Mouse (Mus musculus): Measurements from ENCODE around the gene Cfc1. TPM values are rescaled to one million over a fixed set of nuclear protein-coding genes. Genes with fewer than 3 reads are reported as not detected.
"Not testable (repeated sequence)": the region's sequence is repeated elsewhere in the genome, so short reads cannot be mapped to it uniquely, and the experiment has no call there.

Cfc1 gene
- polyA plus RNA-seq, 1 experiment: not detected

DNA sequence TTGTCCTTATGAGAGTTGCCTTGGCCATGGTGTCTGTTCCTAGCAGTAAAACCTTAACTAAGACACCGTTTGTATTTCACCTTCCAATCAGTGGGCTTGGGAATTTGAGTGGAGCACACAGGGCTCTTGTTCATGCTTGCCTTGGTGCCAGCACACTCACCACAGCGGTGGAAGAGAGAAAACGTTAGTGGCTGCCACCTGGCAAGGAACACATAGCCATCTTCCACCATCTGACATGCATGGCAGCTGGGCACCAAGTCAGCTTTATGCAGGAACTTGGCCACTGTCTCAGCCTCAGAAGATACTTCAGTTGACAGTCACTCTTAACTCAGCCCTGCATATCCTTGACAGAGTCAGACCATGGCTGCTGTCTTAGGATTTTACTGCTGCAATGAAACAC, 11.8 kb upstream of the Cfc1 start:
- Histone ChIP-seq H3K4me3 (replicated peaks; ENCODE audit: control insufficient read depth, low read depth, low read length) (no peak overlapping the region), H3K27ac (ENCODE audit: control insufficient read depth, insufficient read depth, low read depth, low read length, poor library complexity) (no peak overlapping the region), H3K4me1 (ENCODE audit: control insufficient read depth, insufficient read depth, low read length) (no peaks in the 10 kb centered on the region; the same call in 1 of the 2 replicates)
- TF ChIP-seq CTCF (IDR thresholded peaks at IDR 0.05; ENCODE audit: control insufficient read depth, insufficient read depth, low read length): no peak
- no peak for TF ChIP-seq POLR2A (IDR thresholded peaks at IDR 0.05; ENCODE audit: borderline replicate concordance, control insufficient read depth, low read depth, low read length)
- WGBS: 77% methylated on average over 3 of the region's 3 CpGs

- H3K4me1 ChIP-seq (ENCODE audit: control insufficient read depth, insufficient read depth, low read length); H3K4me3 ChIP-seq (replicated peaks; ENCODE audit: control insufficient read depth, low read depth, low read length); H3K27ac ChIP-seq (ENCODE audit: control insufficient read depth, insufficient read depth, low read depth, low read length, poor library complexity): not testable (repeated sequence)
- 1% methylated on average over 3 of the region's 3 CpGs for WGBS
Observed at GRCm38 (mm10) chr1:34534574-34534973, 874 bp upstream of the Cfc1 start.

GRCm38 (mm10) chr1:34536291-34536766, 881 bp downstream of the Cfc1 start:
- H3K4me3 ChIP-seq (replicated peaks; ENCODE audit: control insufficient read depth, low read depth, low read length): no peak overlapping the region
- TF ChIP-seq CTCF (IDR thresholded peaks at IDR 0.05; ENCODE audit: control insufficient read depth, insufficient read depth, low read length) (no peak), POLR2A (IDR thresholded peaks at IDR 0.05; ENCODE audit: borderline replicate concordance, control insufficient read depth, low read depth, low read length) (no peak)
- 26% methylated on average over 14 of the region's 14 CpGs for WGBS
- H3K27ac ChIP-seq (ENCODE audit: control insufficient read depth, insufficient read depth, low read depth, low read length, poor library complexity): no peak overlapping the region
- H3K4me1 ChIP-seq (ENCODE audit: control insufficient read depth, insufficient read depth, low read length): peaks cover 1% of the 10 kb centered on the region; the same call in 1 of the 2 replicates

- H3K27ac ChIP-seq (ENCODE audit: control insufficient read depth, insufficient read depth, low read depth, low read length, poor library complexity): no peak overlapping the region
- WGBS: 22% methylated on average over 16 of the region's 16 CpGs
- no peak overlapping the region for H3K4me3 ChIP-seq (replicated peaks; ENCODE audit: control insufficient read depth, low read depth, low read length)
- TF ChIP-seq CTCF (IDR thresholded peaks at IDR 0.05; ENCODE audit: control insufficient read depth, insufficient read depth, low read length): no peak
- TF ChIP-seq POLR2A (IDR thresholded peaks at IDR 0.05; ENCODE audit: borderline replicate concordance, control insufficient read depth, low read depth, low read length): no peak
- H3K4me1 ChIP-seq (ENCODE audit: control insufficient read depth, insufficient read depth, low read length): peaks cover 1% of the 10 kb centered on the region; the same call in 1 of the 2 replicates
Observed at GRCm38 (mm10) chr1:34536767-34537485, 1.5 kb downstream of the Cfc1 start.

DNA sequence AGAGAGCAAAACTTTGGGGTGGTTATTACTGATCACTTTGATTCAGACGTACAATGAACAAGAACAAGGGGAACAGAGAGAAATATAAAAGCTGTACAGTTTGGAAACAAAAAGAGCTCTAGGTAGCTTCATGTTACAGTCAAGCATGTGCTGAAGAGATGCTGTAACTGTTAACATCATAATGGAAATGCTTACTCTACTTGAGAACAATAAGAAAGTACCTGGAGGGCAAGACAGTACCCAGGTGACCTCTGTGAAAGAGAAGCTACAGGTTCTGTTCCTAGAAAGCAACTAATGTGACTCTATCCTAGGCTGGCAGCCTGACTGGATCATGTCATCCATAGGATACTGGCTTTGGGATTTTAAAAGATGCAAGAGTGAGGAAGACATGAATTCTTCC, 11.6 kb downstream of the Cfc1 start:
- WGBS: 73% methylated on average over 1 of the region's 1 CpGs
- Histone ChIP-seq H3K27ac (ENCODE audit: control insufficient read depth, insufficient read depth, low read depth, low read length, poor library complexity) (no peak overlapping the region), H3K4me1 (ENCODE audit: control insufficient read depth, insufficient read depth, low read length) (no peaks in the 10 kb centered on the region), H3K4me3 (replicated peaks; ENCODE audit: control insufficient read depth, low read depth, low read length) (no peak overlapping the region)
- TF ChIP-seq POLR2A (IDR thresholded peaks at IDR 0.05; ENCODE audit: borderline replicate concordance, control insufficient read depth, low read depth, low read length) (no peak), CTCF (IDR thresholded peaks at IDR 0.05; ENCODE audit: control insufficient read depth, insufficient read depth, low read length) (no peak)

DNA sequence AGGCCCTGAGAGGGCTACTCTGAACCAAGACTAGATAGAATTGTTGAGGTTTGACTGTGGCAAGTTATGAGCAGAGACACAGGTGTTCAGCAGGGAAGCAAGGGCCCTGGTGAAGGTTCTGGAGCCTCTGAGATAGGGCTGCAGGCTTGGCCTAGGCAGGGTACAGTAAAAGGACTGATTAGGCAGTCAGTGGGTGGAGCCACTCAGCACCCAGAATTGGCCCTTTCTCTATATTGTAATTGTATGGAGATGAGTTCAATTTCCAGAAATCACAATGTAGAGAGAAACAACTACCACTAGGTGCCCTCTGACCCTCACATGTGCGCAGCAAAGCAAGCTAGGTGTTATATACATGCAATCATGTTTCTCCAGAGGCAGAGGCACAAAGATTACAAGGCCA, 18.2 kb downstream of the Cfc1 start:
- 68% methylated on average over 1 of the region's 1 CpGs for WGBS
- H3K27ac ChIP-seq (ENCODE audit: control insufficient read depth, insufficient read depth, low read depth, low read length, poor library complexity): no peak overlapping the region
- no peak for TF ChIP-seq CTCF (IDR thresholded peaks at IDR 0.05; ENCODE audit: control insufficient read depth, insufficient read depth, low read length)
- no peak for TF ChIP-seq POLR2A (IDR thresholded peaks at IDR 0.05; ENCODE audit: borderline replicate concordance, control insufficient read depth, low read depth, low read length)
- H3K4me1 ChIP-seq (ENCODE audit: control insufficient read depth, insufficient read depth, low read length): no peaks in the 10 kb centered on the region
- H3K4me3 ChIP-seq (replicated peaks; ENCODE audit: control insufficient read depth, low read depth, low read length): no peak overlapping the region

GRCm38 (mm10) chr1:34554275-34554674, 18.8 kb downstream of the Cfc1 start:
- 47% methylated on average over 7 of the region's 7 CpGs for WGBS
- TF ChIP-seq POLR2A (IDR thresholded peaks at IDR 0.05; ENCODE audit: borderline replicate concordance, control insufficient read depth, low read depth, low read length) (no peak), CTCF (IDR thresholded peaks at IDR 0.05; ENCODE audit: control insufficient read depth, insufficient read depth, low read length) (no peak)
- H3K4me1 ChIP-seq (ENCODE audit: control insufficient read depth, insufficient read depth, low read length): no peaks in the 10 kb centered on the region
- H3K27ac ChIP-seq (ENCODE audit: control insufficient read depth, insufficient read depth, low read depth, low read length, poor library complexity): no peak overlapping the region
- H3K4me3 ChIP-seq (replicated peaks; ENCODE audit: control insufficient read depth, low read depth, low read length): no peak overlapping the region

DNA sequence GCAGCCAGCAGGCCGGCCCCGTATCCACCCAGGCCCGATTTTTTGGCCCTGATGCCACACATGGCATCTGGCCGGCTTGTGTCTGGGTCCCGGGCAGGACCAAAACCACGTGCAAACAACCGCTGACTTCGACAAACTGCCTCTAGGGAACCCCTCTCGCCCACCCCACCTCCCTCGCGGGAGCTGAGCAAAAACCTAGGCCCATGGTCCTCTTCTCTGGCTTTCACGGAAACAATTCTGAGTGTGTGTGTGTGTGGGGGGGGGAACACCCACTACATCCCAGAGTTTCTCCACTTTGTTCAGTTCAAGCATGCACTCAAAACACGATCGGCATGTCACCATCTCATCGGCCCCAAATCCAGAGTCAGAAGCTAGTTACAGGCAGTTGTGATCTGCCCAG, 25.4 kb downstream of the Cfc1 start, which contains the start of gene Prss40:
Prss40 (minus strand) TSS at position 101 of the 400 bp plus-strand sequence.
- TF ChIP-seq POLR2A (IDR thresholded peaks at IDR 0.05; ENCODE audit: borderline replicate concordance, control insufficient read depth, low read depth, low read length): no peak
- TF ChIP-seq CTCF (IDR thresholded peaks at IDR 0.05; ENCODE audit: control insufficient read depth, insufficient read depth, low read length): no peak

More for the DNA sequence above, 25.4 kb downstream of the Cfc1 start, which contains the start of gene Prss40:
- Histone ChIP-seq H3K27ac (ENCODE audit: control insufficient read depth, insufficient read depth, low read depth, low read length, poor library complexity) (no peak within 1 kb of the TSS), H3K4me1 (ENCODE audit: control insufficient read depth, insufficient read depth, low read length) (no peaks in the 10 kb centered on the region), H3K4me3 (replicated peaks; ENCODE audit: control insufficient read depth, low read depth, low read length) (no peak within 1 kb of the TSS)
- 84% methylated on average over 15 of the region's 15 CpGs for WGBS

Data from bone marrow, adult 2 months (tissue).